Mouse (Mus musculus) layer of hippocampus, adult 2 months (tissue): ENCODE results near the gene Tnip1. TPM values are rescaled to one million over a fixed set of nuclear protein-coding genes. Genes with fewer than 3 reads are reported as not detected.

Experiments
- DNase-seq, 2 experiments: peaks; one replicate each; pipeline ENCODE4 v3.0.0; 2022; ENCODE audit warnings: low spot score in 2 of 2
- H3K27ac ChIP-seq: fragments of 200-600 bp; 2 replicates; pipeline ENCODE4 v1.8.1; 2022
- H3K4me3 ChIP-seq: fragments of 200-600 bp; 2 replicates; pipeline ENCODE4 v1.8.1; 2022; ENCODE audit warnings: mild to moderate bottlenecking
- CTCF ChIP-seq: fragments of 200-600 bp; conservative IDR thresholded peaks from 2 replicates; pipeline ENCODE4 v1.8.1; 2022; ENCODE audit warnings: antibody characterized with exemption, mild to moderate bottlenecking, moderate library complexity
- total RNA-seq, 2 experiments: library from RNA; stranded (reverse); gene quantifications; 2 replicates each; pipeline ENCODE4 v1.2.3; 2021

Gene Tnip1
- total RNA-seq, 2 experiments from 2014 or later, result 33.0 to 33.1 TPM

DNA sequence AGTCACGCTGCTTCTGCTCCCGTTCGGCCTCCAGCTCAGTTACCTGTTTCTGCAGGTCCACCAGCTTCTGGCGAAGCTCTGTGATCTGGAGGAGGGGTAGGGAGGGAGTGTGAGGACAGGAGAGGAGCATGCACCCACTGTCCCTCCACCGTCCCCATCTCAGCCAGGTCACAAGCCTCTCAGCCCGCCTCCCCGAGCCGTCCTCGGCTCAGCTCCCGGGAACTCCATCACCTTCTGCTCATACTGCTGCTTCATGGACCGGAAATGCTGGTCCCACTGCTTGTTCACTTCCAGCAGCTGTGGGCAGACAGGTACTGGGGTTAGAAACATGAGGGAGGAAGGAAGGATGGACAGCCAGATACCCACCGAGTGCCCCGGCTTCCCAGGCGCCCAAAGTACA is 38.6 kb downstream of the Tnip1 start:
- no peak for DNase-seq
- no peak overlapping the region for H3K27ac ChIP-seq
- TF ChIP-seq CTCF, result no peak
- H3K4me3 ChIP-seq, result no peak overlapping the region

DNA sequence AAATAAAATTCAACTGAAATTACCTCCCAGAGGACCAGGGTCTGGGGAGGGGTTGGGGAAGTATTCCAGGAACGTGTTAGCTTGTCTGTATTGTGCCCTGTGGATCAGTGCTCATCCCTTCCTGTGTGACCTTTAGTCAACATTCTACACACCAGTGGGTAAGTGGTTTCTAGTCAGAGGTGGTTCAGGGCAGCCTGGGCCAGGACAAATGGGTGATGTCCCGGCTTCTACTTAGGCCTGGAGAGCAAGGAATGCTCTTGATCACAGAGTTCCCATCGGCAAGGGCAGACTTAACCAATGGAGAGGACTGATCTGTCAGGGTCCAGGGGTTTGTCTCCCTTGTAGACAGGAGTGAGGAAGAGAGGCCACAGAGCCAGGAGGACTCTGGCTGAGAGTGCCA is 40.2 kb downstream of the Tnip1 start:
- TF ChIP-seq CTCF, result no peak
- Histone ChIP-seq H3K27ac (no peak overlapping the region), H3K4me3 (no peak overlapping the region)
- no peak for DNase-seq

DNA sequence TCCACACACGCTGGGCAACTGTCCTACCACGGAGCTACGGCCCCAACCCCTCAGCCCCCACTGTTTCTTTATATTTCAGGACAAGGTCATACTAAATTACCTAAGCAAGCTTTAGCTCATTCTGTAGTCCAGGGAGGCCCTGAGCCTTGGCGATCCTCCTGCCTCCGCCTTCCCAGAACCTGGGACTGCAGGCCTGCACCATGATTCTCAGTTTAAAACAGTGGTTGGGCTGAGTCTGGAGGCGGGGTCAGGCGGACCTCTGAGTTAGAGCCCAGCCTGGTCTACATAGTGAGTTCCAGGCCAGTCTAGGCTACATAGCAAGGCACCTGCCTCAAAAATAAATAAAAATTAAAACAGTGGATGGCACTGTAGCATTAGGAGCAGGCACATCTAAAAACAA is 40.9 kb downstream of the Tnip1 start:
- H3K4me3 ChIP-seq, result no peak overlapping the region
- no peak for DNase-seq
- H3K27ac ChIP-seq, result no peak overlapping the region
- TF ChIP-seq CTCF, result no peak

DNA sequence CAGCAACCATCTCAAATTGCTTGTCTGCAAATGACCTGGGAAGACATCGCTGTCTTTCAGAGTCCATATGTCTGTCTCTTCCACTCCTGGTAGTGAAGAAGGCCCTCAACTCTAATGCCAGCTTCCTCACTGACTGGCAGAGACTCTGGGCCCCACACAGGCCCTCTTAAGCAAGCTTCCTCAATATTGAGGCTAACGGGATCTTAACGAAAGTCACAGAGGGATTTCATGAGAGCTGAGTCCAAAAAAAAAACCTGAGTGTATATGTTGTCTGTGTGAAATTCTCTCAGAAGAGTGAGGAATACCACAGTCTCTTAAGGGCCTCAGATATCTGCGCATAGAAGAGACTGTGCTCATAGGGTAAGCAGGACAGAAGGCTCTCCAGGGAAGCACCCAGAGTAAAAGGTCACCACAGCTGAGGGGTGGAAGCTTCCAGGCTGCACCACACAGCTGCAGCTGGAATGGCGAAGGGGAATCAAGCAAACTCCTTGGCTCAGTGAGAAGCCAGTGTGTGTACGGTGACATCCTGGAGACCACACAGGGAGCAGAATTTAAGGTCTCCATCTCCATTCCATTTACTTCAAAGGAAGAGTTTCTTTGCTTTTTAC is 41.6 kb downstream of the Tnip1 start:
- no peak for DNase-seq
- Histone ChIP-seq H3K27ac (no peak overlapping the region), H3K4me3 (no peak overlapping the region)
- TF ChIP-seq CTCF, result no peak

DNA sequence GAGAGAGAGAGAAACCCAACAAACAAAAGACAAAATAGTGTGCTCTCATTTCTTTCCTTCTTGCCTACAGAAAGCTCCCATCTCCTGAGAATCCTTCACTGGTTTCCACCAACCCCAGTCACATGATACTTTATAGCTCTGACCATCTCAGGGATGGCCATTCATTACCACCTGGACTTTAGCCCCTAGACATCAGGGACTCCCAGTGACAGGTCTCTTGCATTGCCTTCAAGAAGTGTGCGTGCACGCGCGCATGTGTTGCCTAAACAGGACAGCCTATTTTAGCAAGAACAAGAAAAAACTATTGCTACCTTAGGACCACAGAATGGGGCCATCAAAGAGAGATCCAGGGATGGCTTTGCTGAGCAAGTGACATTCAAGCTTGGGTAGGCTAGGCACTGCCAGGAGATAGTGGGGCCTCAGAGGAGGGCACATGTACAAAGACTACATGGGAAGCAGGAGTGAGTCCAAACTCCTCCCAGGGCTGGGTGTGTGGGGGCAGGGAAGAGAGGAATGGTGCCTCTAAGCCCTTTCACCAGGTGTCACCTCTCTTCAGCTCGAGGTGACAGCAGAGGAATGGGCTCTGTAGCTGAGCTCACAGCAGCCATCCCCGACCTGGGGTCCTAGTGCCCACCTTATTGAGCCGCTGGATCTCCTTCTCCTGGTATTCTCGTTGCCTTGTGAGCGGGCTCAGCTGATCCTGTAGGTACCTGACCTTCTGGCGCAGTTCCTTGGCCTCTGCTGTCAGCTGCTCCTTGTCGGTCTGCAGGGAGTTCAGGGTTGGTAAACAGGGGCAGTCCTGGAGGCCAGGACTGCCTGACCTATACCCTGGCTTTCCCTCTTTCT is 42.4 kb downstream of the Tnip1 start:
- DNase-seq, result no peak
- Histone ChIP-seq H3K27ac (no peak overlapping the region), H3K4me3 (no peak overlapping the region)
- TF ChIP-seq CTCF, result no peak

DNA sequence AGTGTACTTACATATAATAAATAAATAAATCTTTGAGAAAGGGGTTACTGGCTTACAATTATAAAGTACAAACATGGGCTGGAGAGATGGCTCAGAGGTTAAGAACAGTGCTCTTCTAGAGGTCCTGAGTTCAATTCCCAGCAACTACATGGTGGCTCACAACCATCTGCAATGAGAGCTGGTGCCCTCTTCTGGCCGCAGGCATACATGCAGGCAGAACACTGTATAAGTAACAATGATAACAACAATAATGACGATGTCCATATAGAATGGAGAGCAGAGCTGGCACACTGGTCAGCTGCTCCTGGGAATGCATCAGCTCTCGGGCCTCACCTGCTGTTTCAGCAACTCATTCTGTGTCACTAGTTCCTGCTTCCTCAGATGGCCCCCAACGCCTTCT is 44.4 kb downstream of the Tnip1 start:
- DNase-seq, result no peak
- no peak overlapping the region for H3K27ac ChIP-seq
- peak; percentile 65 for TF ChIP-seq CTCF
- no peak overlapping the region for H3K4me3 ChIP-seq

DNA sequence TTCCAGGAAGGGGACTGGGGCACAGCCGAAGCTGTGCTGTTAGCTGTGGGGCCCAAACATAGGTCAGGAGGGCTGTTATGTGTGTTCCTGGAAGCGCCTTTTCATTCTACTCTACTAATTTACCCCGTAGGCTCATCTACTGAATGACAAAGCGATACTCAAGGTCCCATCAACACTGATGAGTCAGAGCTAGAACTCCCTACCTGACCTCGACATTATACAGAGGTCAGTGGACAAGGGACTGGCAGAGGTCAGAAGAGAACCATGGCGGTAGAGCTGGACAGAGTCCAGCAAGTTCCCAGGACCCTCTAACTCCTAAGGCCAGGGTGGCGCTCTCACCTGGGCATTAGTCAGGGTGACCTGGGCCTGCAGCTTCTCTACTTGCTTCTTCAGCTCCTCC is 45.3 kb downstream of the Tnip1 start:
- no peak for DNase-seq
- Histone ChIP-seq H3K4me3 (no peak overlapping the region), H3K27ac (no peak overlapping the region)
- no peak for TF ChIP-seq CTCF

DNA sequence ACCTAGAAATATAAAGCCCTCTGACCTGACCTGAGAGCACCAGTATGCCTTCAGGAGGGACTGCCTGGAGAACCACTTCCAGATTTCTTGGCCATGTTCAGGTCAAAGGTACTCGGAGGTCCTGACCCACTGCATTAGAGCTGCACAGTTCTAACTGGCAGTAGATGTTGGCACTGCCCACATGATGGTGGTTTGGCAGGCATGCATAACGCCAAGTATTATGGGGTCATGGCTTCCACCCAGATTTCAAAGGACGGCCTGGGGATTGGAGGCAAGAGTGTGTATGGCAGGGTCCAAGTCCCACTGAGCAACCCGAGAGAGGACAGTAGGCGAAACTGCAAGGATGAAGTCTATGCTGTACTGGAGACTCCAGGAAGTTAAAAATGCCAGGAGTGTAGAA is 48.9 kb downstream of the Tnip1 start:
- DNase-seq, result no peak
- no peak for TF ChIP-seq CTCF
- Histone ChIP-seq H3K27ac (no peak overlapping the region), H3K4me3 (no peak overlapping the region)

DNA sequence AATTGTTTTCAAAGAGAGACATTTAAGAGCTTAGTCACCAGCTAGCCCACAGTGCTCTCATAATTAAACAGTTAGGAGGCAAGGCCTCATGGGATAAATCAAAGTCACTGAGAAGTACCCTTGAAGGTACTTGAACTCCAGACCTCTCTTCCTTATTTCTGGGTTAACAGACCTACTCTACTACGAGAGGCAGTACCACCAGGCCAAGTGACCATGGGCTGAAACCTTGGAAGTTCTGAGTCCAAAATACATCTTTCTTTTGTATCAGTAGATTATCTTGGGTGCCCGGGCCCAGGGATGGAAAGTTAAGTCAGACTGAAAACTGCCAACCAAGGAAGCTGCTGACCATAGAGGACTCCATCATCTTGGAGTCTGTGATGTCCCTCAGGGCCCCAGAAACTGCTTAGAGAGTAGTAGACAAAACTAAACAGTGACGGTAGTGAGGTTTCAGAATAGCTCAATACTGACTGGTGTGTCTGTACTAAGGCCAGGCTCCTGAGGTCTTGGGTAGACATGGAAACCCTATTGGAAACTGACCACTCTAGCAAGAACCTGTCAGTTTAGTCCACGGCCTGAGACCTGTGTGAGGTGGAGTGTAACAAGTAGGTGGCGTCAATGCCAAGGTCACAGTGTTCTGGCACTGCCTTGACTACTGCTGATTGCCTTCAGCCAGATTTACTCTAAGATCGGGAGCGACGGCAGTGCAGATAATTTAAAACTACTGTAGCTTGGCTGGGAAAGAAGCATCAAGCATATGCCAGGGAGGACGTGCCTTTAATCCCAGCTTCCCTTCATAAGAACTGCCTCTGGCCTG is 50.0 kb downstream of the Tnip1 start:
- DNase-seq, result no peak
- Histone ChIP-seq H3K4me3 (no peak overlapping the region), H3K27ac (no peak overlapping the region)
- TF ChIP-seq CTCF, result no peak

DNA sequence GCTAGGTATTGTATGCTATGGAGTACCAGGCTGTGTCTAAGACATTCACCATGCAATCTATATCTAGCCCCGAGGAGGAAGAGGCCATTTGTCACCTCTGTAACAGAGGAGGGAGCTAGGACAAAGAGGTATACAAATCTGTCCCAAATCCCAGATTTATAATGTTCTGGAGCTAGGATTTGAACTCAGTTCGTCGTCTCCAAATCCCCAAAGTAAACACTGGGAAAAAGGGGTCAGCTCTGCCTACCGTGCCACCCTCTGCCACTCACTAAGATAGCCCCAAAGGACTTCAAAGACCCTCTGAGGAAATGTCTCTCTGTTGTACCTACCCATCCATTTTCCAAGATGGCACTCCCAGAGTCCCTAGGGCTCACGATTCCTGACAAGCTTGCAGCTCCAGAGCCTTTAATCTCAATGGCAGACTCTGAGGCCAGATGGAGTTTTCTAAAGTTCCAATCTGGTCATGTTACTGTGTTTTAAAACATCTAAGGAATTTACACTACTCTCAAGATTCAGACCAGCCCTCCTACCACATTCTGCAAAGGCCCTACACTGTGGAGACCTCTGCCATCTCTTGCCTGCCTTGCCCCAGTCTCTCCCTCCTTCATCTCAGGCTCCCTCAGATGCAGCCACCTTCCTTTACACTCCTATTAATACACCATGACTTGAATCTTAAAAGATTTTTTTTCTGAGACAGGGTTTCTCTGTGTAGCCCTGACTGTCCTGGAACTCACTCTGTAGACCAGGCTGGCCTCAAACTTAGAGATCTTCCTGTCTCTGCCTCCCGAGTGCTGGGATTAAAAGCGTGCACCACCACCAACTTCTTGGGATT is 50.8 kb downstream of the Tnip1 start:
- no peak for DNase-seq

DNA sequence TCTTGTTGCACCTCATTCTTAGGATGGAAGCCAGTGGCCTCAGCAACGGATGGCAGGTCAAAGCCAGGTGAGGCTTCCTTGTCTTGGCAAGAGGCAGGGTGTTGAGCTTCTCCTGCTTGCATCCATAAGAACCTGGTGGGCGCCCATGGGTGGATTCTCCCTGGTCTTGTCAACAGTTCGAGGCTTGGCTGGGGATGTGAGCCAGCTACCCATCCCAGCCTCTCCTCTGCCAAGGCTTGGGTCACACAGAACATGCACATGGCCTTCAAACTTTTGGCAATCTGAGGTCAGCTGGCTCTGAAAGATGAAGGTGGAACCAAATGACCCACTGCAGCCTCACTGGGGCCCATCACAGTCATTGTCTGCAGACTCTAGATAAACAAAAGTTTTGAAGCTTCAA is 51.5 kb downstream of the Tnip1 start:
- no peak overlapping the region for H3K27ac ChIP-seq
- DNase-seq, result no peak
- TF ChIP-seq CTCF, result no peak

More for the DNA sequence above, 50.8 kb downstream of the Tnip1 start:
- Histone ChIP-seq H3K27ac (no peak overlapping the region), H3K4me3 (no peak overlapping the region)
- no peak for TF ChIP-seq CTCF

DNA sequence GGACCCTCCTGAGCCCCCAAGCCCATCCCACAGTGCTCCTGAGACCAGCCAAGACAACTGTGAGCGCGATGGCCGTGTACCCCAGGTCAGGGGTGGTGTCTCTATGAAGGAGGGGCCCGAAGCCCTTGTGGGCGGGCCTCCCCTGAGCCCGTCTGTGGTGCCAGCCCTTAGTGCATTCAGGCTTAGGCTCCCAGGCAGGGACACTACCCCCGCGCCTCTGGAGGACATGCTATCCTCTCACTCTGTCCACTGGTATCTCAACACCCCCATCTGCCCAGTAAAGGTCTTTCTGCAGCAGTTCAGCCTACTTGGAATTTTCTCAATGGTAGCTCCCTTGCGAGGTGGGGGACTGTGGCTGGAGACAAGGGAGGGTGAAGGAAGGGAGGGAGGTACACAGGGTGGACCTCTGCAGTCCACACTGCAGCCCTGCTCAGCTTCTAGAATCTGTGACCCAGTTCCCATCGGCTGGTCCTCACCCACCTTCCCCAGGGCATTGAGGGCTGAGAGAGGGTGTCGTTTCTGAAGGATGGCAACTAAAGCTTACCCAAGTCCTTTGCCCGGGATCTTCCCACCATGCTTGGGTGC is 52.5 kb downstream of the Tnip1 start:
- H3K4me3 ChIP-seq, result no peak overlapping the region
- no peak for TF ChIP-seq CTCF
- H3K27ac ChIP-seq, result no peak overlapping the region
- DNase-seq, result no peak

More for the DNA sequence above, 51.5 kb downstream of the Tnip1 start:
- no peak overlapping the region for H3K4me3 ChIP-seq
